Mouse (Mus musculus) CH12.LX (cell line): Measurements from ENCODE around the gene Cacybp. TPM values are rescaled to one million over a fixed set of nuclear protein-coding genes. Genes with fewer than 3 reads are reported as not detected.
A peak's percentile ranks its signal among the peaks of the same experiment; 100 is the strongest.

Experiments used
- DNase-seq: peaks from one replicate; pipeline ENCODE4 v3.0.0-alpha.2; 2013; ENCODE audit errors: extremely low read depth
- H3K27ac ChIP-seq: 2 replicates; pipeline ENCODE4 v1.5.1; 2012; ENCODE audit warnings: low read depth, mild to moderate bottlenecking, control low read depth, moderate library complexity; ENCODE audit not compliant: insufficient read depth
- H3K27me3 ChIP-seq: replicated peaks from 2 replicates; pipeline ENCODE3; 2012; ENCODE audit warnings: inconsistent platforms
- H3K36me3 ChIP-seq, 2 experiments: replicated peaks in 1 of 2; 2 replicates each; pipeline versions ENCODE3 to v1.6.1; 2012; ENCODE audit warnings: inconsistent platforms in 1 of 2, low read length in 1 of 2, mild to moderate bottlenecking in 1 of 2, mixed read lengths in 1 of 2, moderate library complexity in 1 of 2; ENCODE audit not compliant: control insufficient read depth in 1 of 2, insufficient read depth in 1 of 2
- H3K4me1 ChIP-seq, 2 experiments: 2 replicates each; pipeline ENCODE4 v1.6.1; 2012; ENCODE audit warnings: inconsistent platforms in 1 of 2, moderate library complexity in 1 of 2; ENCODE audit not compliant: insufficient read depth in 2 of 2, control insufficient read depth in 1 of 2
- H3K4me2 ChIP-seq: 2 replicates; pipeline ENCODE4 v1.6.1; 2012; ENCODE audit warnings: low read depth, mild to moderate bottlenecking, control low read depth; ENCODE audit not compliant: poor library complexity, insufficient read depth, severe bottlenecking
- H3K4me3 ChIP-seq, 3 experiments: fragments of 150-350 bp in 1 of 3; sonication (generic) in 1 of 3; replicated peaks in 1 of 3; 2 replicates each; pipeline versions ENCODE3 to v1.5.1; 2011 to 2012; ENCODE audit warnings: low read depth in 2 of 3, low read length in 2 of 3, mild to moderate bottlenecking in 2 of 3, moderate library complexity in 2 of 3, control low read depth in 1 of 3, improper control_type of control experiment in 1 of 3, inconsistent platforms in 1 of 3, mixed read lengths in 1 of 3; ENCODE audit not compliant: poor library complexity in 1 of 3
- H3K79me2 ChIP-seq: replicated peaks from 2 replicates; pipeline ENCODE4 v1.6.1; 2012; ENCODE audit warnings: mild to moderate bottlenecking, moderate library complexity; ENCODE audit not compliant: control insufficient read depth, poor library complexity, insufficient read depth, severe bottlenecking; ENCODE audit errors: extremely low read depth
- H3K9ac ChIP-seq: 2 replicates; pipeline ENCODE4 v1.6.1; 2012; ENCODE audit warnings: low read depth, mild to moderate bottlenecking, control low read depth, moderate library complexity; ENCODE audit not compliant: insufficient read depth
- H3K9me3 ChIP-seq: replicated peaks from 2 replicates; pipeline ENCODE3; 2012; ENCODE audit warnings: low read length, inconsistent platforms, mixed read lengths
- CHD1 ChIP-seq: IDR thresholded peaks from 2 replicates; pipeline ENCODE4 v1.6.1; 2012; ENCODE audit warnings: low read depth, low read length, improper control_type of control experiment, inconsistent platforms
- CHD2 ChIP-seq: IDR thresholded peaks from 2 replicates; pipeline ENCODE4 v1.6.1; 2011; ENCODE audit warnings: low read length, improper control_type of control experiment
- CTCF ChIP-seq, 2 experiments: IDR thresholded peaks in 1 of 2; conservative IDR thresholded peaks in 1 of 2; 2 replicates each; pipeline ENCODE4 v1.5.1; 2011 to 2012; ENCODE audit warnings: low read depth in 2 of 2, low read length in 2 of 2, improper control_type of control experiment in 1 of 2, inconsistent platforms in 1 of 2, mild to moderate bottlenecking in 1 of 2, moderate library complexity in 1 of 2
- E2F4 ChIP-seq: IDR thresholded peaks from 2 replicates; pipeline ENCODE4 v1.6.1; 2011; ENCODE audit warnings: low read depth, low read length, improper control_type of control experiment; ENCODE audit not compliant: insufficient replicate concordance
- ELF1 ChIP-seq: IDR thresholded peaks from 2 replicates; pipeline ENCODE4 v1.6.1; 2014; ENCODE audit warnings: low read depth, mild to moderate bottlenecking, inconsistent platforms, low read length, improper control_type of control experiment
- EP300 ChIP-seq: IDR thresholded peaks from 2 replicates; pipeline ENCODE4 v1.6.1; 2011; ENCODE audit warnings: low read length, improper control_type of control experiment
- ETS1 ChIP-seq: conservative IDR thresholded peaks from 2 replicates; pipeline ENCODE4 v1.6.1; 2012; ENCODE audit warnings: low read depth, mild to moderate bottlenecking, inconsistent platforms, low read length, improper control_type of control experiment, moderate library complexity
- GABPA ChIP-seq: IDR thresholded peaks from 2 replicates; pipeline ENCODE4 v1.6.1; 2012; ENCODE audit warnings: low read depth, low read length, improper control_type of control experiment, inconsistent platforms; ENCODE audit not compliant: insufficient replicate concordance
- HCFC1 ChIP-seq: IDR thresholded peaks from 2 replicates; pipeline ENCODE4 v1.6.1; 2012; ENCODE audit warnings: low read depth, mild to moderate bottlenecking, inconsistent platforms, low read length, improper control_type of control experiment
- JUND ChIP-seq: conservative IDR thresholded peaks from 2 replicates; pipeline ENCODE4 v1.6.1; 2011; ENCODE audit warnings: low read depth, low read length, improper control_type of control experiment
- KAT2A ChIP-seq: IDR thresholded peaks from 2 replicates; pipeline ENCODE4 v1.6.1; 2012; ENCODE audit warnings: low read length, improper control_type of control experiment, inconsistent platforms; ENCODE audit not compliant: insufficient replicate concordance
- MAFK ChIP-seq: IDR thresholded peaks from 2 replicates; pipeline ENCODE4 v1.6.1; 2011; ENCODE audit warnings: low read length, improper control_type of control experiment; ENCODE audit not compliant: insufficient replicate concordance
- MAX ChIP-seq: IDR thresholded peaks from 2 replicates; pipeline ENCODE4 v1.6.1; 2011; ENCODE audit warnings: low read length, improper control_type of control experiment
- MAZ ChIP-seq: IDR thresholded peaks from 2 replicates; pipeline ENCODE4 v1.6.1; 2012; ENCODE audit warnings: low read depth, mild to moderate bottlenecking, inconsistent platforms, low read length, improper control_type of control experiment, moderate library complexity
- MEF2A ChIP-seq: IDR thresholded peaks from 2 replicates; pipeline ENCODE4 v1.6.1; 2014; ENCODE audit warnings: low read depth, mild to moderate bottlenecking, inconsistent platforms, low read length, improper control_type of control experiment, borderline replicate concordance
- NELFE ChIP-seq: IDR thresholded peaks from 2 replicates; pipeline ENCODE4 v1.6.1; 2011; ENCODE audit warnings: low read depth, low read length, improper control_type of control experiment
- NRF1 ChIP-seq: IDR thresholded peaks from 2 replicates; pipeline ENCODE4 v1.6.1; 2014; ENCODE audit warnings: low read depth, mild to moderate bottlenecking, inconsistent platforms, low read length, improper control_type of control experiment, moderate library complexity
- PAX5 ChIP-seq: IDR thresholded peaks from 2 replicates; pipeline ENCODE4 v1.6.1; 2012; ENCODE audit warnings: low read length, inconsistent platforms, mixed read lengths
- POLR2AphosphoS2 ChIP-seq: IDR thresholded peaks from 2 replicates; pipeline ENCODE4 v1.6.1; 2011; ENCODE audit warnings: low read depth, low read length, improper control_type of control experiment
- RAD21 ChIP-seq: IDR thresholded peaks from 2 replicates; pipeline ENCODE4 v1.6.1; 2011; ENCODE audit warnings: low read depth, mild to moderate bottlenecking, low read length, improper control_type of control experiment, moderate library complexity
- RCOR1 ChIP-seq: conservative IDR thresholded peaks from 2 replicates; pipeline ENCODE4 v1.6.1; 2012; ENCODE audit warnings: low read depth, mild to moderate bottlenecking, inconsistent platforms, low read length, improper control_type of control experiment
- SIN3A ChIP-seq: IDR thresholded peaks from 2 replicates; pipeline ENCODE4 v1.6.1; 2012; ENCODE audit warnings: low read length, improper control_type of control experiment, inconsistent platforms
- SMC3 ChIP-seq: IDR thresholded peaks from 2 replicates; pipeline ENCODE4 v1.6.1; 2011; ENCODE audit warnings: low read depth, low read length, improper control_type of control experiment
- TCF12 ChIP-seq: IDR thresholded peaks from 2 replicates; pipeline ENCODE4 v1.6.1; 2014; ENCODE audit warnings: low read depth, mild to moderate bottlenecking, inconsistent platforms, low read length, improper control_type of control experiment
- UBTF ChIP-seq: IDR thresholded peaks from 2 replicates; pipeline ENCODE4 v1.6.1; 2012; ENCODE audit warnings: low read depth, mild to moderate bottlenecking, inconsistent platforms, low read length, improper control_type of control experiment, moderate library complexity
- USF1 ChIP-seq: IDR thresholded peaks from 2 replicates; pipeline ENCODE4 v1.6.1; 2014; ENCODE audit warnings: low read depth, mild to moderate bottlenecking, inconsistent platforms, low read length, improper control_type of control experiment
- USF2 ChIP-seq: conservative IDR thresholded peaks from 2 replicates; pipeline ENCODE4 v1.6.1; 2011; ENCODE audit warnings: low read depth, low read length, improper control_type of control experiment
- ZC3H11A ChIP-seq: IDR thresholded peaks from 2 replicates; pipeline ENCODE4 v1.6.1; 2012; ENCODE audit warnings: low read depth, mild to moderate bottlenecking, inconsistent platforms, low read length, improper control_type of control experiment
- ZKSCAN1 ChIP-seq: IDR thresholded peaks from 2 replicates; pipeline ENCODE4 v1.6.1; 2012; ENCODE audit warnings: low read depth, inconsistent platforms, low read length, improper control_type of control experiment, borderline replicate concordance
- ZMIZ1 ChIP-seq: IDR thresholded peaks from 2 replicates; pipeline ENCODE4 v1.6.1; 2012; ENCODE audit warnings: low read depth, mild to moderate bottlenecking, inconsistent platforms, low read length, improper control_type of control experiment
- ZNF384 ChIP-seq: IDR thresholded peaks from 2 replicates; pipeline ENCODE4 v1.6.1; 2012; ENCODE audit warnings: low read depth, low read length, improper control_type of control experiment, inconsistent platforms
- dilution Hi-C: fragments of 300-500 bp; cut with MboI; formaldehyde crosslinking; loops from 2 replicates; pipeline ENCODE4 v1.14.3; 2020; ENCODE audit warnings: low sequenced_read_pairs; ENCODE audit not compliant: extremely low pct_unique_long_range_greater_than_20kb, extremely low pct_ligation_motif_present
- in situ Hi-C: fragments of 300-500 bp; cut with MboI; formaldehyde crosslinking; loops from 3 replicates; pipeline ENCODE4 v1.14.3; 2019; ENCODE audit warnings: low sequenced_read_pairs, low pct_ligation_motif_present, low pct_unique_long_range_greater_than_20kb, mixed read lengths
- polyA plus RNA-seq: library from polyadenylated mRNA; unstranded; fragments of >175 nt; gene quantifications from 2 replicates; pipeline ENCODE4 v1.2.1, GENCODE M21; 2012; ENCODE audit warnings: low read depth; ENCODE audit not compliant: insufficient read length
- total RNA-seq, 2 experiments: library from RNA; depleted of rRNA; stranded (reverse); fragments of 300-350 nt in 1 of 2; fragments of >200 nt in 1 of 2; gene quantifications; 2 replicates each; pipeline ENCODE4 v1.2.3; 2012 to 2014

Cacybp gene
- total and polyA plus RNA-seq, 3 experiments: 130 to 390 (median 357) TPM

GRCm38 (mm10) chr1:160176903-160177302 lies 35.8 kb downstream of the Cacybp start:
- no peak overlapping the region for H3K4me2 ChIP-seq
- H3K36me3 ChIP-seq: no peaks in the 10 kb centered on the region
- DNase-seq: no peak
- dilution Hi-C loops: no loop called here
- H3K79me2 ChIP-seq: no peaks in the 10 kb centered on the region
- H3K4me3 ChIP-seq: no peak overlapping the region
- H3K27ac ChIP-seq: no peak overlapping the region
- no peak overlapping the region for H3K9ac ChIP-seq
- in situ Hi-C loops: loop anchor here (25.0 kb wide), 1 partner anchor 290 kb away; no protein-coding TSS in a partner anchor
- H3K9me3 ChIP-seq: no peaks in the 10 kb centered on the region
- H3K27me3 ChIP-seq: peaks cover 2% of the 10 kb centered on the region
- H3K4me1 ChIP-seq: peaks cover 2 to 25% of the 10 kb centered on the region in 2 experiments; a peak in 2 of 4 replicates
- TF ChIP-seq ZNF384 (no peak), NRF1 (no peak), PAX5 (no peak), NELFE (no peak), MAZ (no peak), UBTF (no peak), E2F4 (no peak), CTCF (conservative IDR thresholded peaks at IDR 0.05 in 1 of 2, IDR thresholded peaks at IDR 0.05 in 1 of 2; ENCODE audit: low read depth in 2 of 2, low read length in 2 of 2) (no peak)

GRCm38 (mm10) chr1:160166600-160166999 lies 46.1 kb downstream of the Cacybp start:
- H3K4me2 ChIP-seq: peak overlapping the region; percentile 54
- H3K27me3 ChIP-seq: no peaks in the 10 kb centered on the region
- no peaks in the 10 kb centered on the region for H3K79me2 ChIP-seq
- H3K9me3 ChIP-seq: no peaks in the 10 kb centered on the region
- in situ Hi-C loops: no loop called here
- dilution Hi-C loops: no loop called here
- H3K4me3 ChIP-seq: peak overlapping the region in 1 of 3 experiments; percentile 5
- H3K4me1 ChIP-seq: no peaks in the 10 kb centered on the region
- H3K9ac ChIP-seq: no peak overlapping the region
- no peak overlapping the region for H3K27ac ChIP-seq
- no peak for DNase-seq
- H3K36me3 ChIP-seq: no peaks in the 10 kb centered on the region
- TF ChIP-seq USF1 (no peak), ZMIZ1 (0 out of 2 replicates have a peak, but pooled peaks have one; percentile 22), GABPA (no peak), ZNF384 (no peak), ELF1 (0 out of 2 replicates have a peak, but pooled peaks have one; percentile 23), MAZ (no peak), EP300 (no peak), SMC3 (no peak), ETS1 (no peak), NELFE (peak; percentile 62; the same call in 1 of the 2 replicates), MEF2A (no peak), RCOR1 (no peak), E2F4 (no peak), SIN3A (0 out of 2 replicates have a peak, but pooled peaks have one; percentile 30), CHD1 (no peak), MAFK (no peak), HCFC1 (peak; percentile 26; the same call in 1 of the 2 replicates), PAX5 (no peak), POLR2AphosphoS2 (no peak), CTCF (conservative IDR thresholded peaks at IDR 0.05 in 1 of 2, IDR thresholded peaks at IDR 0.05 in 1 of 2; ENCODE audit: low read depth in 2 of 2, low read length in 2 of 2) (no peak), CHD2 (peak; percentile 36; the same call in 1 of the 2 replicates), USF2 (no peak), ZC3H11A (no peak), KAT2A (0 out of 2 replicates have a peak, but pooled peaks have one; percentile 38), RAD21 (no peak), TCF12 (peak; percentile 23; the same call in 1 of the 2 replicates), MAX (0 out of 2 replicates have a peak, but pooled peaks have one; percentile 36), JUND (no peak), ZKSCAN1 (no peak)
